Mouse (Mus musculus) left cerebral cortex, postnatal 10 days (tissue): ENCODE measurements around the gene Samd4. TPM values are rescaled to one million over a fixed set of nuclear protein-coding genes. Genes with fewer than 3 reads are reported as not detected.

ENCODE experiments used
- DNase-seq, 2 experiments: peaks; one replicate each; pipeline ENCODE4 v3.0.0; 2021 to 2022; ENCODE audit warnings: low spot score in 2 of 2, mixed read lengths in 1 of 2; ENCODE audit errors: extremely low spot score in 1 of 2
- intact Hi-C: fragments of 180-260 bp; cut with DNase I; formaldehyde crosslinking; loops from one replicate; pipeline ENCODE4 v1.15.1; 2025
- total RNA-seq, 2 experiments: library from RNA; stranded (reverse); gene quantifications; 2 replicates each; pipeline ENCODE4 v1.2.3; 2021

Samd4 gene
- total RNA-seq, 2 experiments from 2014 or later, result 20.5 to 22.8 TPM

GRCm38 (mm10) chr14:47020886-47021285, 138.2 kb downstream of the Samd4 start:
- intact Hi-C loops, result no loop called here
- no peak for DNase-seq

GRCm38 (mm10) chr14:47023529-47023928, 140.9 kb downstream of the Samd4 start:
- intact Hi-C loops, result no loop called here
- no peak for DNase-seq

GRCm38 (mm10) chr14:47027431-47028118, 144.9 kb downstream of the Samd4 start:
- intact Hi-C loops, result no loop called here
- no peak for DNase-seq

GRCm38 (mm10) chr14:47031542-47031941, 148.9 kb downstream of the Samd4 start:
- intact Hi-C loops, result no loop called here

GRCm38 (mm10) chr14:47032140-47032539, 149.5 kb downstream of the Samd4 start:
- DNase-seq, result no peak
- intact Hi-C loops, result no loop called here

More at GRCm38 (mm10) chr14:47031542-47031941, 148.9 kb downstream of the Samd4 start:
- DNase-seq, result no peak

GRCm38 (mm10) chr14:47033423-47033822, 150.8 kb downstream of the Samd4 start:
- intact Hi-C loops, result no loop called here
- DNase-seq, result no peak

- intact Hi-C loops, result no loop called here
- no peak for DNase-seq
Observed at GRCm38 (mm10) chr14:47041699-47042098, 159.0 kb downstream of the Samd4 start.

GRCm38 (mm10) chr14:47049051-47049450, 166.4 kb downstream of the Samd4 start:
- no peak for DNase-seq
- intact Hi-C loops, result no loop called here

- intact Hi-C loops, result no loop called here
Observed at GRCm38 (mm10) chr14:47051743-47052610, 169.3 kb downstream of the Samd4 start.

GRCm38 (mm10) chr14:47053101-47053500, 170.4 kb downstream of the Samd4 start:
- intact Hi-C loops, result no loop called here
- DNase-seq, result no peak

More at GRCm38 (mm10) chr14:47051743-47052610, 169.3 kb downstream of the Samd4 start:
- DNase-seq, result no peak

GRCm38 (mm10) chr14:47053824-47054223, 171.2 kb downstream of the Samd4 start:
- intact Hi-C loops, result no loop called here
- no peak for DNase-seq

- intact Hi-C loops, result no loop called here
- no peak for DNase-seq
Observed at GRCm38 (mm10) chr14:47058969-47059368, 176.3 kb downstream of the Samd4 start.

GRCm38 (mm10) chr14:47065067-47065466, 182.4 kb downstream of the Samd4 start:
- DNase-seq, result no peak
- intact Hi-C loops, result no loop called here

- intact Hi-C loops, result no loop called here
- no peak for DNase-seq
Observed at GRCm38 (mm10) chr14:47066901-47067300, 184.2 kb downstream of the Samd4 start.

GRCm38 (mm10) chr14:47074045-47074666, 191.5 kb downstream of the Samd4 start:
- peak in 1 of 2 experiments; percentile 73 for DNase-seq
- intact Hi-C loops, result no loop called here

GRCm38 (mm10) chr14:47075010-47075677, 192.5 kb downstream of the Samd4 start:
- intact Hi-C loops, result no loop called here
- DNase-seq, result no peak

- intact Hi-C loops, result no loop called here
Observed at GRCm38 (mm10) chr14:47075856-47076255, 193.2 kb downstream of the Samd4 start.

GRCm38 (mm10) chr14:47076956-47077575, 194.4 kb downstream of the Samd4 start:
- no peak for DNase-seq
- intact Hi-C loops, result no loop called here

More at GRCm38 (mm10) chr14:47075856-47076255, 193.2 kb downstream of the Samd4 start:
- no peak for DNase-seq

GRCm38 (mm10) chr14:47077576-47077970, 194.9 kb downstream of the Samd4 start:
- intact Hi-C loops, result no loop called here
- DNase-seq, result no peak
